Comparison of ENCODE assay signal across 10 mouse cellular contexts in the genomic region with DNA sequence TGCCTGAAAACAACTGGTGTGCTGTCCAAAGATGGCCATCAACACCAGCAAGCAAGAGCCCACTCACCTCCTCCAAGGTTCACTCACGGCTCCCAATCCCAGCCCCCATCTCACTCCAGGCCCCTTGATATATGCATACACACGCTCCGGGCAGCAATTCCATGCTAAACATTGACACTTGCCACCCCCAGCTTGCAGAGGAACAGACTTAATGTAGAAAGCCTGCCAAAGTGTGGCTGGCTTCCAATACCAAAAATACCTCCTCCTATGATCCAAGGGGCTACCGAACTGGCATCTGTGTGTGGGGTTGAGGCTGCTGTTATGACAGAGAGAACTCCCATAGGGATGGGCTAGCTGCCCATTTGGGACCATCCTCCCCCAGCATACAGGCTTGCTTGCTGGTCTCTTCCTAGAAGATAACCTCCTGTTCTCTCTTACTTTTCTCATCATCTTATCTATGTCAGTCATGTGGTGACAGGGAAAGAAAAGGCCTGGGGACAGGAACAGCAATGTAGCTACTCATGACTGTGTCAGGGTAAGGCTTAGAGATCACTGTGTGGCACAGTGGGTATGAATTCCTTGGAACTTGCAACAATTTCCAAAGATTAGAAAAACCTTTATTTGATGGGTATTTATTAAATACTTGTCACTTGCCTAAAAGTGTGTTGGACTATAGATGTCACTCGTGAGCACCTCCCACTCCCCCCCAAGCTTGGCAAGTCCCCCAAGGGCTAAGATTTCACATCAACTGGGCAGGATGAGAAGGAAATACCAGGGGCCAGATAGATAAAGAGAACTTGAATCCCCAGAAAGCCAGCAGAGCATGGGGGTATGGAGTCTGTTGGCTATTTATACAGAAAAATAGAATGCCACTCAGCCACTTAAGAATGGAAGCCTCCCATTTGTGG. TPM values are rescaled to one million over a fixed set of nuclear protein-coding genes. Genes with fewer than 3 reads are reported as not detected.
DNase-seq lines count a peak whose midpoint lies in the region; ATAC-seq and TF ChIP-seq lines count a peak whose summit lies in the region.
"Had no signal": no experiment of that assay in that cellular context is flagged by ENCODE, and none has a peak within 500 bp of the region (broad histone marks: within the 10 kb centered on the region; RNA-seq: fewer than 3 reads in every experiment).

No protein-coding gene starts in this region.

- H3K36me3 ChIP-seq in intestine, embryonic 14.5 days (ENCODE audit: control insufficient read depth, insufficient read depth, low read length): no peaks in the 10 kb centered on the region
- H3K36me3 ChIP-seq in intestine, postnatal 0 days (ENCODE audit: control insufficient read depth, insufficient read depth): no peaks in the 10 kb centered on the region
- no peaks in the 10 kb centered on the region for H3K36me3 ChIP-seq in forebrain, embryonic 12.5 days (replicated peaks)
- no peaks in the 10 kb centered on the region for H3K36me3 ChIP-seq in liver, embryonic 12.5 days

- H3K9ac ChIP-seq in intestine, embryonic 14.5 days (ENCODE audit: low read length): no peak overlapping the region
- no peak overlapping the region for H3K9ac ChIP-seq in intestine, postnatal 0 days (ENCODE audit: low read depth, low read length)
- no peak overlapping the region for H3K9ac ChIP-seq in forebrain, embryonic 12.5 days
- no peak overlapping the region for H3K9ac ChIP-seq in liver, embryonic 12.5 days

- peak; percentile 31 for DNase-seq in intestine, embryonic 14.5 days (ENCODE audit: low spot score)
- DNase-seq in frontal cortex, postnatal 10 days (ENCODE audit: low spot score in 2 of 2): peak; percentile 43 to 73
- DNase-seq in urinary bladder, adult 2 months (ENCODE audit: low spot score): no peak
- no peak for DNase-seq in adrenal gland, postnatal 4 days (ENCODE audit: low spot score in 2 of 2)
- DNase-seq in lung, adult 18-20 months: no peak
- DNase-seq: adrenal gland, adult 2 months had no signal

- no peaks in the 10 kb centered on the region for H3K9me3 ChIP-seq in intestine, embryonic 14.5 days (ENCODE audit: control insufficient read depth, low read length)
- H3K9me3 ChIP-seq in intestine, postnatal 0 days (ENCODE audit: control insufficient read depth): no peaks in the 10 kb centered on the region
- H3K9me3 ChIP-seq in forebrain, embryonic 12.5 days: no peaks in the 10 kb centered on the region
- H3K9me3 ChIP-seq in liver, embryonic 12.5 days (replicated peaks): no peaks in the 10 kb centered on the region

- no peak for ATAC-seq in intestine, embryonic 14.5 days (replicated peaks; ENCODE audit: low FRiP score, low TSS enrichment, low read depth)
- no peak for ATAC-seq in intestine, postnatal 0 days
- ATAC-seq in forebrain, embryonic 12.5 days (ENCODE audit: low FRiP score): no peak
- peak; percentile 80 for ATAC-seq in liver, embryonic 12.5 days

- 76% methylated on average over 5 of the region's 5 CpGs for WGBS in intestine, embryonic 14.5 days
- WGBS in intestine, postnatal 0 days: 86% methylated on average over 5 of the region's 5 CpGs
- WGBS in forebrain, embryonic 12.5 days: 79% methylated on average over 5 of the region's 5 CpGs
- WGBS in liver, embryonic 12.5 days (ENCODE audit: insufficient replicate concordance): 63% methylated on average over 5 of the region's 5 CpGs

- H3K4me2 ChIP-seq in intestine, embryonic 14.5 days (ENCODE audit: low read length): no peak overlapping the region
- H3K4me2 ChIP-seq in intestine, postnatal 0 days (replicated peaks; ENCODE audit: low read depth): no peak overlapping the region
- H3K4me2 ChIP-seq in forebrain, embryonic 12.5 days: no peak overlapping the region
- H3K4me2 ChIP-seq in liver, embryonic 12.5 days: no peak overlapping the region

- peaks cover 10% of the 10 kb centered on the region; the same call in 1 of the 2 replicates for H3K4me1 ChIP-seq in intestine, embryonic 14.5 days (replicated peaks; ENCODE audit: control insufficient read depth, insufficient read depth, low read length)
- no peaks in the 10 kb centered on the region for H3K4me1 ChIP-seq in intestine, postnatal 0 days (replicated peaks; ENCODE audit: control insufficient read depth, insufficient read depth, low read length)
- H3K4me1 ChIP-seq in forebrain, embryonic 12.5 days: peaks cover 34% of the 10 kb centered on the region
- H3K4me1 ChIP-seq in liver, embryonic 12.5 days: peaks cover 30% of the 10 kb centered on the region

- no peak overlapping the region for H3K27ac ChIP-seq in intestine, embryonic 14.5 days (ENCODE audit: low read depth)
- no peak overlapping the region for H3K27ac ChIP-seq in intestine, postnatal 0 days (ENCODE audit: low read depth, low read length)
- H3K27ac ChIP-seq in forebrain, embryonic 12.5 days: 0 out of 2 replicates have a peak overlapping the region, but pooled peaks have one; percentile 31
- peak overlapping the region; percentile 48; the same call in 1 of the 2 replicates for H3K27ac ChIP-seq in liver, embryonic 12.5 days
- H3K27ac ChIP-seq: macrophage had no signal

- no peak for TF ChIP-seq CTCF in intestine, postnatal 0 days (IDR thresholded peaks at IDR 0.05; ENCODE audit: low read depth)

- H3K4me3 ChIP-seq in intestine, embryonic 14.5 days (ENCODE audit: low read depth, low read length): no peak overlapping the region
- no peak overlapping the region for H3K4me3 ChIP-seq in intestine, postnatal 0 days (ENCODE audit: low read depth, low read length)
- no peak overlapping the region for H3K4me3 ChIP-seq in forebrain, embryonic 12.5 days (replicated peaks)
- no peak overlapping the region for H3K4me3 ChIP-seq in liver, embryonic 12.5 days

- H3K27me3 ChIP-seq in intestine, embryonic 14.5 days (replicated peaks; ENCODE audit: control insufficient read depth, insufficient read depth, low read length): no peaks in the 10 kb centered on the region
- no peaks in the 10 kb centered on the region for H3K27me3 ChIP-seq in intestine, postnatal 0 days (replicated peaks; ENCODE audit: control insufficient read depth, insufficient read depth, low read length)
- no peaks in the 10 kb centered on the region for H3K27me3 ChIP-seq in forebrain, embryonic 12.5 days
- no peaks in the 10 kb centered on the region for H3K27me3 ChIP-seq in liver, embryonic 12.5 days (replicated peaks)

RNA-seq across cellular contexts. Expression of a gene that starts 3.8 kb away (rescaled TPM):
- polyA plus RNA-seq in intestine, embryonic 14.5 days (2014; fragmentation: Nextera tagmentation; extraction: Ambion mirVana): 8.4 and 8.9 TPM in 2 replicates
- polyA plus RNA-seq in intestine, postnatal 0 days (2015; fragmentation: Nextera tagmentation; extraction: Ambion mirVana): 4.1 and 4.6 TPM in 2 replicates
- 34.0 and 42.6 TPM in 2 replicates for polyA plus RNA-seq in forebrain, embryonic 12.5 days (2016; fragmentation: Nextera tagmentation; extraction: Ambion mirVana)
- 1.8 and 2.1 TPM in 2 replicates for polyA plus RNA-seq in liver, embryonic 12.5 days (2016; fragmentation: Nextera tagmentation; extraction: Ambion mirVana)
- polyA plus RNA-seq in urinary bladder, adult 2 months (2012; rRNA removed): 9.7 and 10.5 TPM in 2 replicates
- total RNA-seq in adrenal gland, postnatal 4 days (2021): 10 to 100 TPM; 12.3 to 12.4 TPM

Comparison
In these comparisons a context has a peak if more than half of its experiments do, and no peak if none do; other contexts are left out.
1. DNase-seq: peak in intestine, embryonic 14.5 days (single experiment) and frontal cortex, postnatal 10 days (2 of 2); none in urinary bladder, adult 2 months (single experiment), adrenal gland, postnatal 4 days (0 of 2) and lung, adult 18-20 months (0 of 2).
2. H3K27ac ChIP-seq: peak in forebrain, embryonic 12.5 days (single experiment) and liver, embryonic 12.5 days (single experiment); none in intestine, embryonic 14.5 days (single experiment) and intestine, postnatal 0 days (single experiment).